Comparison of ENCODE assay signal across 8 mouse cellular contexts in genomic region chr5:135763526-135763925, GRCm38 (mm10). TPM values are rescaled to one million over a fixed set of nuclear protein-coding genes. Genes with fewer than 3 reads are reported as not detected.
DNase-seq lines count a peak whose midpoint lies in the region; ATAC-seq lines count a peak whose summit lies in the region.

No protein-coding gene starts in this region.

- H3K4me1 ChIP-seq in heart, embryonic 12.5 days (replicated peaks): no peaks in the 10 kb centered on the region

- peaks cover 21% of the 10 kb centered on the region for H3K27me3 ChIP-seq in heart, embryonic 12.5 days (replicated peaks)

- H3K4me2 ChIP-seq in heart, embryonic 12.5 days: no peak overlapping the region

- H3K27ac ChIP-seq in heart, embryonic 12.5 days (ENCODE audit: poor library complexity, severe bottlenecking): no peak overlapping the region

- H3K9ac ChIP-seq in heart, embryonic 12.5 days: no peak overlapping the region

- H3K9me3 ChIP-seq in heart, embryonic 12.5 days (replicated peaks): no peaks in the 10 kb centered on the region

- H3K4me3 ChIP-seq in heart, embryonic 12.5 days: no peak overlapping the region

- peak; percentile 95 for DNase-seq in heart, adult 11 months
- DNase-seq in NIH3T3 (ENCODE audit: low read depth): peak; percentile 92
- DNase-seq in cerebellum, postnatal 4 days (ENCODE audit: low spot score in 2 of 2): peak; percentile 64 to 85
- peak; percentile 41 to 65 for DNase-seq in gastrocnemius, postnatal 4 days (ENCODE audit: low spot score in 2 of 2)
- DNase-seq in layer of hippocampus, adult 9-10 months (ENCODE audit: low spot score): peak; percentile 78
- peak; percentile 28 to 70 for DNase-seq in spleen, adult 18-20 months

- whole genome bisulfite sequencing in heart, embryonic 12.5 days: 2% methylated on average over 7 of the region's 7 CpGs

- H3K36me3 ChIP-seq in heart, embryonic 12.5 days: no peaks in the 10 kb centered on the region

- ATAC-seq in heart, embryonic 12.5 days (ENCODE audit: insufficient number of reproducible peaks, low FRiP score): no peak
- ATAC-seq in megakaryocyte progenitor cell, adult 5-6 weeks (replicated peaks; ENCODE audit: poor library complexity): peak; percentile 95

RNA-seq across cellular contexts. Expression of gene Styxl1, which starts 14.7 kb away (rescaled TPM):
- not detected in 2 replicates for polyA plus RNA-seq in heart, embryonic 12.5 days (2016; fragmentation: Nextera tagmentation; extraction: Ambion mirVana)
- total RNA-seq in gastrocnemius, postnatal 4 days (2021): under 1 TPM; 0.47 to 0.49 TPM
- not detected in 2 replicates for total RNA-seq in megakaryocyte progenitor cell, adult 5-6 weeks (2015)
- total RNA-seq in megakaryocyte progenitor cell, adult 5-6 weeks (2017): not detected in 2 replicates

RNA-seq across cellular contexts. Expression of gene Mdh2, which starts 14.8 kb away (rescaled TPM):
- 950 TPM in 2 replicates for polyA plus RNA-seq in heart, embryonic 12.5 days (2016; fragmentation: Nextera tagmentation; extraction: Ambion mirVana)
- 100 to 1,000 TPM; 712 to 717 TPM for total RNA-seq in gastrocnemius, postnatal 4 days (2021)
- 415 and 419 TPM in 2 replicates for total RNA-seq in megakaryocyte progenitor cell, adult 5-6 weeks (2015)
- 185 and 192 TPM in 2 replicates for total RNA-seq in megakaryocyte progenitor cell, adult 5-6 weeks (2017)

RNA-seq across cellular contexts. Expression of gene Tmem120a, which starts 19.3 kb away (rescaled TPM):
- 34.5 and 35.8 TPM in 2 replicates for polyA plus RNA-seq in heart, embryonic 12.5 days (2016; fragmentation: Nextera tagmentation; extraction: Ambion mirVana)
- 10 to 100 TPM; 11.9 to 15.8 TPM for total RNA-seq in gastrocnemius, postnatal 4 days (2021)
- total RNA-seq in megakaryocyte progenitor cell, adult 5-6 weeks (2015): 8.5 and 11.6 TPM in 2 replicates
- total RNA-seq in megakaryocyte progenitor cell, adult 5-6 weeks (2017): 8.2 and 19.1 TPM in 2 replicates

RNA-seq across cellular contexts. Expression of gene Srrm3, which starts 43.2 kb away (rescaled TPM):
- 0.22 TPM in 1 of 2 replicates, not detected in the other for polyA plus RNA-seq in heart, embryonic 12.5 days (2016; fragmentation: Nextera tagmentation; extraction: Ambion mirVana)
- under 1 TPM; 0.08 to 0.12 TPM for total RNA-seq in gastrocnemius, postnatal 4 days (2021)
- not detected in 2 replicates for total RNA-seq in megakaryocyte progenitor cell, adult 5-6 weeks (2015)
- total RNA-seq in megakaryocyte progenitor cell, adult 5-6 weeks (2017): not detected in 2 replicates
